Mouse (Mus musculus) heart, postnatal 10 days (tissue): ENCODE results near the gene Fetub. TPM values are rescaled to one million over a fixed set of nuclear protein-coding genes. Genes with fewer than 3 reads are reported as not detected.
"Not testable (repeated sequence)": the region's sequence is repeated elsewhere in the genome, so short reads cannot be mapped to it uniquely, and the experiment has no call there.

Experiments used
- DNase-seq, 2 experiments: peaks; one replicate each; pipeline ENCODE4 v3.0.0; 2021
- intact Hi-C: fragments of 180-260 bp; cut with DNase I; formaldehyde crosslinking; loops from one replicate; pipeline ENCODE4 v1.15.1; 2025
- total RNA-seq, 2 experiments: library from RNA; stranded (reverse); gene quantifications; 2 replicates each; pipeline ENCODE4 v1.2.3; 2021

Fetub gene
- total RNA-seq, 2 experiments from 2014 or later: not detected

- intact Hi-C loops: no loop called here
- DNase-seq: no peak
These were observed 18.1 kb upstream of the Fetub start for GRCm38 (mm10) chr16:22899866-22900570.

DNA sequence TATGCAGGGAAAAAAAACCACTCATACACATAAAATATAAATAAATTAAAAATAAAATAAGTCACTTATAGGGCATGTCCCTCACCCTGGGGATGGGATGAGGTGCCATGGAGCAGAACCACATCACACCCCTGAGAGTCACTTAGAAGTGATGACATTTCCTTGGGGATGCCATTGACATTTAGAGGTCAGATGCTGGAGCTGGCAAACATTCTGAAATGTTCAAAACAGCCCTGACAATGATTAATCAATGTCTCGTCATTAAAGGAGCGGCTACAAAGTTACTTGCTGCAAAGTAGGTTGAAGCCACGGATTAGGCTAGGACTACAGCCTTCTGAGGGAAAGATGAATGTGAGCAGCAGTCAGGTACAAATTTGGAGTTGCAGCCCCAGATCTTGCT, 16.8 kb upstream of the Fetub start:
- intact Hi-C loops: no loop called here
- no peak for DNase-seq

- DNase-seq: no peak
- intact Hi-C loops: no loop called here
These were observed 8.8 kb upstream of the Fetub start for GRCm38 (mm10) chr16:22909290-22909689.

DNA sequence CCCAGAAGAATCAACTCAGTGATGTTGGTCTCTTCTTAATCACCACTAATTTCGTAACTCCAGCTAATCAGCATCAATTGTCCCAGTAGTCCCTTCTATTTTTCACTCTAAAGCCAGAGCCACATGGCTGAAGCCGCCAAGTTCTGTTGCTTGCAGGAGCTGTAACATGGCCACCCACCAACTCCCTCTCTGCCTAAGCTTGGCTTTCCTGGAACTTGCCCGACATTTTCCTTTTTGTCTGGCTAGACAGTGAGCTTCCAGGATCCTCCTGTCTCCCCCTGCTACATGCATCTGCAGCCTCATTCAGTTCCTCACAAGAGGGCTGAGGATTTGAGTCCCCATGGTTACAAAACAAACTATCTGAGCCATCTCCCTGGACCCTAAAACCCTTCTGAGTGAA, 6.1 kb upstream of the Fetub start:
- DNase-seq: peak; percentile 14 to 22
- intact Hi-C loops: no loop called here

DNA sequence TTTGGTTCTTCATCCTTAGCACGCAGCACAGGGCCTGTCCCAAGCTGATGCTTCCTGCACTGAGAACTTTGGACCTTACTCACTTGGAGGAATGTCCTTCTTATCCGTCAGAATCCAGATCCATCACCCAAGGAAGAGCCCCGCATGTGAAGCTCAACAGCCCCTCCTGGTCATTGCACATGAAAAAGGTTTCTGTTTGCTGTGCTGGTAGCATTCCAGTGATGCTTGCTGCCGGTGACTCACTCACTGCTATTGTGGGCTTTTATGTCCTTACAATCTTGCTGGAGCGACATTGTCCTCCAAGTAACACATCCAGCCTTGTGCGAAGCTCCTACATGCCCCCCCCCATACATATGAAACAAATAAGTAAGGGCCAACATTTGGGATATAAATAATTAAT, 5.2 kb upstream of the Fetub start:
- intact Hi-C loops: no loop called here
- DNase-seq: no peak

- intact Hi-C loops: no loop called here
- no peak for DNase-seq
These were observed 3.9 kb upstream of the Fetub start for GRCm38 (mm10) chr16:22914276-22914675.

- DNase-seq: no peak
- intact Hi-C loops: no loop called here
These were observed 654 bp downstream of the Fetub start for GRCm38 (mm10) chr16:22918664-22919312.

GRCm38 (mm10) chr16:22919971-22920854, 2.1 kb downstream of the Fetub start:
- intact Hi-C loops: no loop called here
- peak; percentile 8 to 23 for DNase-seq

DNA sequence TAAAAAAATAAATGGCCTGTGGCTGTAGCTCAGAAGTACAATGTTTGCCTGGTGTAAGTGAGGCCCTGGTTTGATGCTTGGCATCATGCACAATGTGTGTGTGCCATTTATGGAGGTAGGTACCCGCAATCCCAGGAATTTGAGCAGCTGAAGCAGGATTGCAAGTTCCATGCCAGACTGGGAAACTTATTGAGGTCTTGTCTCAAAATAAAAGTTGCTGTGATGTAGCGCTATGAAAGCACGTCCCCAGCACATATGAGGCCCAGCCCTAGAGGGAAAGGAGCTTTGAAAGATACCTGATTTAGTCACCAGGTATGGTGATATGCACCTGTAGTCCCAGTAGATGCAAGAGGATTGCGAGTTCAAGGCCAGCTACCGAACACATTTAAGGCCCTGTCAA, 3.6 kb downstream of the Fetub start:
- DNase-seq: no peak
- intact Hi-C loops: no loop called here

DNA sequence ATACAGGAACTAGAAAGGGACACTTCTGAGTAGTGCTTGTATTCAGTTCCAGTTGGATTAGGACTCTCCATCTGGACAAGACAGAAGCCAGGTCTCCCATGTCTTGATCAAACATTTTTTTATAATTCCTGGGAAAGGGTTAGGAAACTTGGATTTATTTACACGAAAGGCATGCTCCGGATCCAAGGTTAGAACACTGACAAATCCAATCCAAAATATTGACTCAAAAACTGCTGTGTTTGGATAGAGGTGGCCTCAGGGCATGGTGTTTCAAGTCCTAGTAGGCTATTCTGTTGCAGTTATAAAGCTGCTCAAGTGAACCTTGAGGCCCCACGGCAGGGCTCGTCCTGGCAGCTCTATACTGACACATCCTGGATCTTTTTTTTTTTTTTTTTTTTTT, 4.3 kb downstream of the Fetub start:
- no peak for DNase-seq
- intact Hi-C loops: no loop called here

- intact Hi-C loops: no loop called here
- DNase-seq: no peak
These were observed 11.4 kb downstream of the Fetub start for GRCm38 (mm10) chr16:22929575-22929974.

DNA sequence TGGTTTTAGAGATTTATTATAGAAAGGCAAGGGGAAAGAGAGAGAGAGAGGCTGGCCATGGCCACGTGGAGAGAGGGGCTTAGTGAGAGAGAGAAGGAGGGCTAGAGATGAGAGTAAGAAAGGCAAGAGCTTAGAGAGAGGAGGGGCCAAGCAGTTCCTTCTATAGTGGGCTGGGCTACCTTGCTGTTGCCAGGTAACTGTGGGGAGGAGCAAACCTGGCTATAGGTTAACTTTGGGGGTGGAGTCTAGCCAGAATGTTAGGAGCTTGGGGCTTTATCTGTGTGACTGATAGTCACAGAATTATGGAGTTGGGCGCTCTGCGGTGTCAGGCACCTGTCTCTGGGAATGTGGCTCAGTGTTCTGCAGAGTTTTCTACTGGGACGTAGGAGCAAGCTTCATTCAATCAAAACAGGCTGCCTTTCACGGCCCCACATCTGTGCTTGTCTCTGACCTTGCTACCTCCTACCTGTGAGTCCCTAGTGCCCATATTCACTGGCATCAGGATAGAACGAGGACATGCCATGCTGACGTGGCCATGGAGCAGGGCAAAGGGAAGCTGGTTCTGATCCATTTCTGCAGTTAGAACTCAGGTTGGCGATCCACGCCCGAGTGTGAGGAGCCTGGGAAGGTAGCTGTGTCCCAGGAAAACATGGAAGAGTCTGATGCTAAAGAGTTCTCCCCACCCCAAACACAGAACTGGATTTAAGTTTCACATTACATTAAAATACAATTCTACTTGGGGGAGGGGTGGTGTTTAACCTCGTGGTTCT, 13.5 kb downstream of the Fetub start:
- intact Hi-C loops: no loop called here
- no peak for DNase-seq

DNA sequence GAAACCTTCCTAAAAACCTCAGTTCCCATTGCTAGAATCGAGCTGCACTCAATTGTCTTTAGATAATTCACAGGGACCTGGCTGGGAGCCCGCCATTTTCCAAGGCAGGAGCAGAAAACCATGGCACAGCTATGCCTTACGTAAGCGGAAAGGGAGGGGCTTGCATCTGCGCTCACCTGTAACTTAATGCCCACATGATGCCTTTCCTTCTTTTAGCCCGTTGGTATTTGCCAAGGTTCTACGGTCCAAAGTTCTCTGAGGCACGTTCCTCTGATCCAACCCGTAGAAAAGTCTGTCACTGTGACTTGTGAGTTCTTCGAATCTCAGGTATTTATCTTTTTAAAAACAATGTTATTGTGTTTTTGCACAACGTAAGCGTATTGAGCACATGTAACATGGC, 19.5 kb downstream of the Fetub start:
- no peak for DNase-seq
- intact Hi-C loops: no loop called here

DNA sequence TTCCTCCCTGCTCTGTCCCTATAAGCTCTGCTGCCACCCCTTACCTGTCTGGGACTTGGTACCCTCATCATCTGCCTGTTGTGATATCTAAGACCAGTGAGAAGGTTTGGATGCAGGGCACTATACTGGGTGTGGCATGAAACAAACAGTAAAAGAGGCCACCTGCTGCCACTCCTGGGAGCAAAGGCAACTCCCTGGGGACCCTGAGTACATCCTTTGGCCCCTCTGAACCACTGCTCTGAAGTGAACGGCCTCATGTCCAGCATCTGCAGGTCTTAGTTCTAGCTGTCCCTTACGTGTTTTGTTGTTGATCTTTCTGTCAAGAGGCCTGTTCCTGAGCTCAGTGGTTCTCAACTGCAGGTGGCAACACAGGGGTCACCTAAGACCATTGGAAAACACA, 20.4 kb downstream of the Fetub start:
- no peak for DNase-seq
- intact Hi-C loops: no loop called here

GRCm38 (mm10) chr16:22939120-22939695, 21.1 kb downstream of the Fetub start:
- intact Hi-C loops: no loop called here
- DNase-seq: no peak

DNA sequence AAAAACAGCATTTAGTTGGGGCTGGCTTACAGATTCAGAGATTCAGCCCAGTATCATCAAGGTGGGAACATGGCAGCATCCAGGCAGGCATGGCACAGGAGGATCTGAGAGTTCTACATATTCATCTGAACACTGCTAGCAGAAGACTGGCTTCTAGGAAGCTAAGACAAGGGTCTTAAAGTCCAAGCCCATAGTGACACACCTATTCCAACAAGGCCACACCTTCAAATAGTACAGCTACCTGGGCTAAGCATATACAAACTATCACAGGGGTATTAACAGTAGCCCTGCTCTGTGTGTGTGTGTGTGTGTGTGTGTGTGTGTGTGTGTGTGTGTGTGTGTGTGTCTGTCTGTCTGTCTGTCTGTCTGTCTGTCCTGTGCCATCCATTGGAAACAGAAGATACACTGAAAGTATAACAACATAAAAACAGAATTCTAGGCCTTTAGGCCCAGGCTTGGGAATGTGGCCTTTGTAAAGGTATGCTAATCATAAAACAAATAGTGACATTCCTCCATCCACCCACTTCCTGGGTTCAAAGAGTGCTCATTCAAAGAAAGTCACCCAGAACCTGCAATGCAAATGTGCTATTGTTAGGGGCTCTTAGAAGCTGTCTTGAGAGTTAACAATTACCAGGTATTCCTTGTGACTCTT, 23.8 kb downstream of the Fetub start:
- DNase-seq, intact Hi-C loops: not testable (repeated sequence)

GRCm38 (mm10) chr16:22947371-22947770, 29.2 kb downstream of the Fetub start:
- intact Hi-C loops: no loop called here
- DNase-seq: no peak

GRCm38 (mm10) chr16:22950840-22951395, 32.8 kb downstream of the Fetub start, which contains the start of gene Hrg:
Gene Hrg, plus strand, starts transcription at chr16:22951072.
- no peak for DNase-seq
- intact Hi-C loops: no loop called here

- intact Hi-C loops: loop anchor here (2.0 kb wide), 1 partner anchor 76 kb away; no protein-coding TSS in a partner anchor
- DNase-seq: peak in 1 of 2 experiments; percentile 17
These were observed 34.9 kb downstream of the Fetub start for GRCm38 (mm10) chr16:22953069-22953468.
